Mouse (Mus musculus) heart, adult 2 months (tissue): ENCODE results near the gene Ech1.

Source experiments
- CTCF ChIP-seq: fragments of 200-600 bp; IDR thresholded peaks from 2 replicates; pipeline ENCODE4 v1.8.1; 2022; ENCODE audit warnings: antibody characterized with exemption, mild to moderate bottlenecking, moderate library complexity
- EP300 ChIP-seq: fragments of 200-500 bp; IDR thresholded peaks from 2 replicates; pipeline ENCODE4 v1.6.1; 2011; ENCODE audit warnings: low read depth, low read length, control low read depth; ENCODE audit not compliant: insufficient read depth
- POLR2A ChIP-seq: fragments of 200-500 bp; IDR thresholded peaks from 2 replicates; pipeline ENCODE4 v1.6.1; 2011; ENCODE audit warnings: mild to moderate bottlenecking, low read depth, low read length, control low read depth; ENCODE audit not compliant: insufficient read depth

GRCm38 (mm10) chr7:28787884-28788283 lies 37.1 kb upstream of the Ech1 start:
- TF ChIP-seq POLR2A = no peak
- TF ChIP-seq CTCF = no peak
- TF ChIP-seq EP300 = no peak
